Mouse (Mus musculus) large intestine, adult 2 months (tissue): Measurements from ENCODE around the gene Slc35f3. TPM values are rescaled to one million over a fixed set of nuclear protein-coding genes. Genes with fewer than 3 reads are reported as not detected.
"Not testable (repeated sequence)": the region's sequence is repeated elsewhere in the genome, so short reads cannot be mapped to it uniquely, and the experiment has no call there.

Experiments
- DNase-seq: peaks from one replicate; pipeline ENCODE4 v3.0.0-alpha.2; 2012; ENCODE audit warnings: low read depth, low spot score
- WGBS: fragments of 180-500 bp; shearing (Covaris S2); methylation state at CpG from one replicate; pipeline ENCODE4 v1.1.7; 2018; 5-methylcytosine and 5-hydroxymethylcytosine counted together
- polyA plus RNA-seq: library from polyadenylated mRNA; depleted of rRNA; stranded (reverse); fragments of >200 nt; gene quantifications from 2 replicates; pipeline ENCODE4 v1.2.3, GENCODE M21; 2012; rRNA removed

Slc35f3 gene
- polyA plus RNA-seq, 1 experiment, result 0.05 TPM

DNA sequence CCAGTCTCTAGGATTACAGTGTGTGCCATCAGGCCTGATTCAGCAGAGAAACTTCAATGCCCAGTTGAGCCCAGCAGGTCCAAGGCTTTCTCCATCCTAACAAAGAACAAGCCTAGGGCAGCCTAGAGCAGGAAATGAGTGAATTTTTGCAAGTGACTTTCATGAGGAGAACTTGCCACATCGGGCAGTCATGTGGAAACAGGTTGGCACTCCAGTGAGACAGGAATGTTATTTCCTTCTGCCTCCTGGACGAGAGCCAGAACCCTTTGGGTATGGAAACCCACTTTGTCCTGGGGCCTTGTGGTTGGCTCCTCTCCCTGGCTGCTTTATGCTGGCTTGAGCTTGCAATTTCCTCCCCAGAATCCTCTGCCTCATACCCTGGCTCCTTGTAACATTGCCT, 93.2 kb downstream of the Slc35f3 start:
- WGBS, result 33% methylated on average over 2 of the region's 2 CpGs
- DNase-seq, result no peak

DNA sequence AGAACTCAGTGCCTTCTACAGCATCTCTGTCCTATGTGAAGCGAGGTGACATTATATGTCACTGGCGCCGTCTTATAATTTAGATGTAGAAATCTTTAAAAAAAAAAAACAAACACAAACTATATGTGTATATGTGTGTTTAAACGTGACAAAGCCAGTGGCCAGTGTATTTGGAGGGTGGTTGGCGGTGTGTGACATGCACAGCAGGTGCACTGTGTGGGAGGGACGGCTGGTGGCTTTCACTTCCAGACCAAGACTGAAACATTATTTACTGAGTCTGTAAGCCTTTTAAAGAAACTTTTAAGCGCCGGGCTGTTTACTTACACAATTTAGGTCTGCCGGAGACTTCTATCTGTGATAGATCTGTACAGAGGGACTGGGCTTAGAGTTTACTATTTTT, 97.0 kb downstream of the Slc35f3 start:
- 66% methylated on average over 9 of the region's 9 CpGs for WGBS
- DNase-seq, result no peak

GRCm38 (mm10) chr8:126395917-126396316, 97.6 kb downstream of the Slc35f3 start:
- no peak for DNase-seq
- WGBS, result 68% methylated on average over 5 of the region's 5 CpGs

DNA sequence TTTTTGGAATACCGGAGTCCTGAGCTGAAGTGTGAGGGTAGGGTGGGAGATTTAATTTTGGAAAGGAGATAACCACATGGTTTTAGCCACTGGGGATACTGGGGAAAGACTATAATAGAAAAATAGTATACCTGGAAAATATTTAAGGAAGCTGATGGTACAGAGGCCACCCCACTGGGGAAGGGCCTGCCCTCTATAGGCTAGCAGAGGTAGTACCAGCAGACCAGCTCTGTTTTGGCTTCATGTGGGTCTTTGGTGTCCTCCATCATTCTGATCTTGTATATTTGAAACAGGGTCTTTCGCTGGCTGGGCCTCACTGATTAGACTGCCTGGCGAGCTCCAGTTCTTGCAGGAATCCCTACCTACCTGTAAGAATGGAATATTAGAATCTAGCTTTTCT, 100.0 kb downstream of the Slc35f3 start:
- WGBS, result 74% methylated on average over 3 of the region's 3 CpGs
- DNase-seq, result no peak

DNA sequence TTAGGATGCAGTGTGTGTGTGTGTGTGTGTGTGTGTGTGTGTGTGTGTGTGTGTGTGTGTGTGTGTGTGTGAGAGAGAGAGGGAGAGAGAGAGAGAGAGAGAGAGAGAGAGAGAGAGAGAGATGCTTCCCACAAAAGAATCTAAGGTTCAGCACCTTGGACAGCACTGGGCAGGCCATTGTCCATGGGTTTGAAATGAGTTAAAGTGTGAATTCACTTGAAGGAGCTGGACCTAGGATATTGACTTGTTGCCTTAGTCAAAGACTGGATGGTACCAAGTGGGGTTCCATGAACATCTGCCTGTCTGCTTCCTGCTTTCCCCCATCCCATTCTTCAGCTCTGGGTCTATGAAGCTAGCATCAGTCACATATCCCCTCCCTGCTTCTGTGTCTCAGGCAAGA, 106.2 kb downstream of the Slc35f3 start:
- not testable (repeated sequence) for DNase-seq

- whole genome bisulfite sequencing, result 72% methylated on average over 4 of the region's 4 CpGs
- no peak for DNase-seq
These were observed 106.7 kb downstream of the Slc35f3 start for GRCm38 (mm10) chr8:126405030-126405429.

DNA sequence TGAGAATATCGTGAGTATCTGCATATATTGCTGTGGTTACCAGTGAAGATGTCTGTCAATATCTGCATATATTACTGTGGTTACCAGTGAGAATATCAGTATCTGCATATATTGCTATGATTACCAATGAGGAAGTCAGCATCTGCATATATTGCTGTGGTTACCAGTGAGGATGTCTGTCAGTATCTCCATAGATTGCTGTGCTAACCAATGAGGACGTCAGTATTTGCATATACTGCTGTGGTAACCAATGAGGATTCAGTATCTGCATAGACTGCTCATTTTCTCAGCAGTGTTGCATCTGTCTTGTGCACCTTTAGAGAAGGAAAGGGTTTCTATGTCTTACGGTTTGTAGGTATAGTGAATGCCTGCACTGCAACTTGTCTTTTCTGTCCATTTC, 122.5 kb downstream of the Slc35f3 start:
- DNase-seq, result no peak
- 72% methylated on average over 3 of the region's 3 CpGs for WGBS

- peak; percentile 93 for DNase-seq
- WGBS, result under 1% methylated on average over 61 of the region's 61 CpGs
These were observed 124.0 kb downstream of the Slc35f3 start, which contains the start of gene Coa6 for GRCm38 (mm10) chr8:126422174-126422919. Gene Coa6 (plus strand): TSS chr8:126422515.

DNA sequence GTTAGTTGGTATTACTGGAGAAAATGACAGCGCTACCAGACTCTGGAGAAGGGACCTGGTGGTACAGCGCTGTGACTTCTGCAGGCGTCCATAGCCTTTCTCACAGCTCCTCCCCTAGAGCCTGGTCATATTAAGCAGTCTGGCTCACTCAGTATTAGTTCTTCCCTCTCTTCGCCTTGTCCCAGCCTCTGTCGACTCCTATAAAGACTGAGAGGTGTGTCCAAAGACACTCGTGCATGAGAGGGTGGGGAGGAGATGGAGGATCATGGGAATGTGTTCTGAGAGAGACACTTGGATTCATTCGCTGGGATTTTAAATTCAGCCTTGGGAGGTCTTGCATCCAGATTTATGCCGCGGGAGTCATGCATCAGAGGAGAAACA, 124.6 kb downstream of the Slc35f3 start:
- peak; percentile 32 for DNase-seq
- WGBS, result 2% methylated on average over 9 of the region's 9 CpGs

DNA sequence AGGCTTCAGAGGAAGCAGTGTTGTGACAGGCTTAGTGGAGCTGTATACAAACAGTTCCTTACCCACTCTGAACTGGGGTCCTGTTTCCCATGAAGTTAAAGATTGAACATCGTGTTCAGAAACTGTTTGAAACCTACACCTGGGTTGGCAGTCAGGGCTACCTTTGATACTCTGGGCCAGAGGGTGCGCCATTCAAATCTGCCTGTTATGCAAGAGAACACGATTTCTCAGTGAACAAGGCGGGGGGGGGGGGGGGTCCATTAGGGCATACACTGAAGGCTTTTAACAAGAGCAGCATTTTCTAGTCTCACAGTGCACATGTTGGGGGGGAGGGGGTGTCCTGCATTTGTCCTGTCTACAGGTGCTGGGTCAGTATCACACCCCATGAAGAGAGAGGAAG, 125.8 kb downstream of the Slc35f3 start:
- no peak for DNase-seq
- 74% methylated on average over 4 of the region's 4 CpGs for WGBS

DNA sequence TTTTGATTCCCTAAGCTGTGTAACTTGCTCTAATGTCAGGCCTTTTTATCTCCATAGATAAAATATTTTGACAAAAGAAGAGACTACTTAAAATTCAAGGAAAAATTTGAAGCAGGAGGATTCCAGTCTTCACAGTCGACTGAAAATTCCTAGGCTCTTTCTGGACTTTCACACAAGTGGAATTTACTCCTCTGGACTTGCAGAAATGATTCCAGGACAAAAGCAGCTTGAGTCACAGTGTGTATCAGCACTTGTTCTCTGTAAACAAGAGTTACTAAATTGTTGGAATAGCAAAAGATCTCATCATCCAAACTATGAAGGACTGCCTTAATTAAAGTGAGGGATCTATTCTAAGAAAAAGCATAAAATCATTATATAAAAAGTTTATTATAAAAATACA, 126.6 kb downstream of the Slc35f3 start:
- WGBS, result 67% methylated on average over 1 of the region's 1 CpGs
- DNase-seq, result no peak

DNA sequence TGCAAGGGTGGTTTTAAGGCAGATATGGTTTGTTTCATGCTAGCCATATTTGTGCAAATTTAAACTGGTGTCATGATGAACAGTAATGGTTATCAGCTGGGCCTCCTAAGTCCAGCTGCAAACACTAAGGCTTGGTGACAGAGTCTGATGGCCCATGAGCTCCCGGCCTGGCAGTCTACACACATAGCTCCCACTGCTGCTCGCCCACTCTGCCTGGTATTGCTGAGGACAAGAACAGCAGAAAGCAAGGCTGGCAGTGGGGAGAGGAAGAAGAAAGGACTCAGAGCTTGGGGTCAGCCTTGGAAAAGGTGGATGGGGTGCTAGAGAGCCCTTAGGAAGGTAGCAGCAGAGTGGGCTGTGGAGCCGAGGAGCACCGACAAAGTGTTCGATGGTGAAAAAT, 131.3 kb downstream of the Slc35f3 start:
- whole genome bisulfite sequencing, result 88% methylated on average over 5 of the region's 5 CpGs

DNA sequence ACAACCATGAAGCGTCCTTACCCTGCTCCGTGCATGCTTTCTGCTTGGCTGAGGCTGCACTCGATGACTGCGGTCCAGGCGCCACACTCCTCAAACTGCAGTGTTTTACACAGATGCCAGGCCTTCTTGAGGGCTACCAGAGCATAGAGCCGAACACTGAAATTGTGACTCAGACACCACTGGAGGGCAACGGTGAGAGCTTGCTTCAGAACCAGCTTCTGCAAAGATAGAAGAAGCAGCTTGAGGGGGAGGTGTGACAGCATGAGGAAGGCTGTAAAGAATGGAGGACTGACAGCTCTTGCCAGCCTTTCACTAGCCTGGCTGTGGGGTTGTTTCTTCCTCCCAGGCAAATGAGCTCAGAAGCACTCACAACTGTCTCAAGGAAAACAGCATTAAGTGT, 135.5 kb downstream of the Slc35f3 start:
- no peak for DNase-seq
- 81% methylated on average over 7 of the region's 7 CpGs for WGBS

More for the DNA sequence above, 131.3 kb downstream of the Slc35f3 start:
- no peak for DNase-seq

- 75% methylated on average over 2 of the region's 2 CpGs for WGBS
- no peak for DNase-seq
These were observed 140.6 kb downstream of the Slc35f3 start for GRCm38 (mm10) chr8:126438937-126439336.

Other genes with a start within 250 kb of the Slc35f3 start
- 24.4 and 36.8 TPM in 2 replicates for gene Coa6, start 124.0 kb downstream of the Slc35f3 start, polyA plus RNA-seq
- 1.7 and 3.0 TPM in 2 replicates for gene Tarbp1, start 176.5 kb downstream of the Slc35f3 start, polyA plus RNA-seq